Mouse (Mus musculus): ENCODE data around the gene Iffo1.

DNA sequence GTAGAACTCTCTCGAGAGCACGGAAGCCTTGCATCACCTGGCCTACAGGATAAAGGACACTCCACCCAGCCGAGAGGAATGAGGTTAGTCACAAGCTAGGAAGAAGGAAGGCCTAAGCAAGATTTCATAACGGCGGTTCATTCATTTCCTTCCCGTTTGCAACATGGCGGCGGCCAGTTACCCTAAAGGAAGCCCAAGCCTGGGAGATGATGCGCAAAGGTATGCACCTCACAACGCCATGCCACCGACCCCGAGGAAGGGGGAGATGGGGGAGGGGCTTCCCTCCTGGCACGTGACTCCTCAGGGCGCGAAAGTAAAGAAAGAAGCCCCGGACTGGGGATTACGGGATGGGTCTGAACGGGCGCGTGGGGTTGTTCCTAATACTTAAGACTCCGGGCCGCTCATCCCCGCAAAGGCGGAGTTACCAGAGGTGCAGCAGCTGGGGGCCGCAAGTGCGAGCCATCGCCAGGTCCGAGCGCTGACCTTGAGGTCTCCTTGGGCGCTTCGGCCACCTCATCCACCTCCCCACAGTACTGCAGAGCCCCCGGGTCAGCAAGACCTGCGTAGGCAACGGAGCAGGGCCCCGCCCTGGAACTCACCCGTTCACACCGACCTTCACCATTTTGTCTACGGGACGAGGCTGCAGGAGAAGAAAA is 19.8 kb downstream of the Iffo1 start:
- TF ChIP-seq POLR2A (IDR thresholded peaks at IDR 0.05; ENCODE audit: borderline replicate concordance, insufficient read depth, low read length): no peak
- TF ChIP-seq CTCF (IDR thresholded peaks at IDR 0.05; ENCODE audit: borderline replicate concordance, insufficient read depth, low read depth, low read length): no peak

All from cerebellum, adult 2 months (tissue).